Mouse (Mus musculus): ENCODE measurements around the gene 1700029F12Rik. TPM values are rescaled to one million over a fixed set of nuclear protein-coding genes. Genes with fewer than 3 reads are reported as not detected.

1700029F12Rik gene
- not detected in 2 replicates for polyA plus RNA-seq (2012)

DNA sequence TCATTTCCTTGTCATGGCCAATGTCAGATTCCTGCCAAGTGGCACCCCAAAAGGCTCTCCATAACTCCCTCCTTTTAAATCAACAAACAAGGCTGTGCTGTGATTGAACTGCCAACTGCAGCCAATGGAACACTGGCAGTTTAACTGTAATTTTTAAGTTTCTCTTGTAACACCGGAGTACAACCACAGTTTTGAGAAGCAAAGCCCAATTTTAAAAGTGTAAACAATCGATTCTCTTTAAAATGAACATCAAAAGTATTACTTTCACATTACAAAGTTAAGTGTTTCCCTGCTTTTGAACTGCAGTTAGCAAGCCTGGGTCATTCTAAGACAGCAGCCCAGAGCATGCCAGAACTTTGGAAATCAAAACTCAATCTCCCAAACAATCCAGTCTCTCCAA is at the start of gene 1700029F12Rik:
Gene 1700029F12Rik (minus strand): TSS at position 101 of the 400 bp plus-strand sequence.
- TF ChIP-seq GATA1 (IDR thresholded peaks at IDR 0.05; ENCODE audit: low read length): no peak

DNA sequence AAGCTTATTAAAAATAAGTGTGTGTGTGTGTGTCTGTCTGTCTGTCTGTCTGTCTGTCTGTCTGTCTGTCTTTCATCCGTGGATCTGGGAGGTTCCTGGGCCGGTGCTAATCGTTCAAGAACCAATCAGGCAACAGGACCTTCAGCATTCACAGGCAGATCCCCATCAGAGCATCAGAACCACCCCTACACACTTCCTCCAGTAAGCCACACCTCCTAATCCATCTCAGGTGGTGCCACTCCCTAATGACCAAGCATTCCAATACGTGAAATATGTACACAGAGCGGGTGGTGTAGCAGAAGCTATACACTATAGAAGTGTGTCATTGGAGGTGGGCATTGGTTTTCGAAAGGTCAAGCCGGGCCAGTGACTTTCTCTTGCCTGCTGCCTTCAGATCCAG is 48.3 kb upstream of the 1700029F12Rik start:
- TF ChIP-seq GATA1 (IDR thresholded peaks at IDR 0.05; ENCODE audit: low read length): no peak

DNA sequence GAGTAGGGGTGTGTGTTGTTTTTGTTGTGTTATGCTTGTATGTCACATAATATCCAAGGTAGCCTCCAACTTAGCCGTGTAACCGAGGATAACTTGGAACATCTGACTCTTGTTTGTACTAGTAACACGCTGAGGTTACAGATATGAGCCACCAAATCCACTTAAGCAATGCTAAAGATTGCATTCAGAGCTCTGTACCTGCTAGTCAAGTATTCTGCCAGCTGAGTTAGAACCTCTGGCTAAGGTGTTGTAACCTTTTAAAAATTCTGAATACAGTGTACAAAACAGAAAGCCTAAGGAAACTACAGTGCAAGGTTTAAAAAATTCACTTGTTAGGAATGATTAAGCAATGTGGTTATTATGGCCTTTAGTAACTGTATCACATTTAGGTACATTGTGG is 46.5 kb upstream of the 1700029F12Rik start:
- TF ChIP-seq GATA1 (IDR thresholded peaks at IDR 0.05; ENCODE audit: low read length): no peak

DNA sequence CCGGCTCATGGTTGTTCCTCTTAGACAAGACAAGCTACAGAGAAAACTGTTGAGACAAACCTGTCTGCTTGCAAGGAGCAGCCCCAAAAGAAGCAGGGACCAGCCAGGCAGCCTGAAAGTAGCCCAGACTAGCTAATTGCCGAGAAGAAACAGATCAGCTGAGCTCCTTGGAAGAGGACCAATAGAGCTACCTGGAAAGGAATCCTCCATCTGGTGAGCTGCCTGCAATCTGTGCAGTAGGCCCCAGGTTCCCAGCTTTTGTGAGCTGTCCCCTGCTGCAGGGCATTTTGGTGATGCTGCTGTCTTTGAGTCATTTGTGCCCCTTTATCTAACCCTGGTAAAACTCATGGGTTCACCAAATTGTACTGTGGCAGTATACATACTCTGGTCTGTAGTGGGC is 46.0 kb upstream of the 1700029F12Rik start:
- TF ChIP-seq GATA1 (IDR thresholded peaks at IDR 0.05; ENCODE audit: low read length): no peak

DNA sequence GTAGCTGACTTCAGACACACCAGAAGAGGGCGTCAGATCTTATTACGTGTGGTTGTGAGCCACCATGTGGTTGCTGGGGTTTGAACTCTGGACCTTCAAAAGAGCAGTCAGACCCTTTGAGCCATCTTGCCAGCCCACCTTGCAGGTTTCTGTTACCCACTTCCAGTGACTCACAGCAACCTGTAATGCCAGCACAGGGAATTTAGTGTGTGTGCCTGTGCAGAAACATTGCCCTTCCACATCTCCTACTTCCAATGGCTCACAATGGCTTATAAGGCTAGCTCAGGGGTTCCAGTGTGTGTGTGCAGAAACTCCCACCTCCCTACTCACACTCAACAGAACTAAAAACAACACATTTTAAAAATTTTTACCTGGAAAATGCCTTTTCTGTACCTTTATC is 43.4 kb upstream of the 1700029F12Rik start:
- TF ChIP-seq GATA1 (IDR thresholded peaks at IDR 0.05; ENCODE audit: low read length): no peak

DNA sequence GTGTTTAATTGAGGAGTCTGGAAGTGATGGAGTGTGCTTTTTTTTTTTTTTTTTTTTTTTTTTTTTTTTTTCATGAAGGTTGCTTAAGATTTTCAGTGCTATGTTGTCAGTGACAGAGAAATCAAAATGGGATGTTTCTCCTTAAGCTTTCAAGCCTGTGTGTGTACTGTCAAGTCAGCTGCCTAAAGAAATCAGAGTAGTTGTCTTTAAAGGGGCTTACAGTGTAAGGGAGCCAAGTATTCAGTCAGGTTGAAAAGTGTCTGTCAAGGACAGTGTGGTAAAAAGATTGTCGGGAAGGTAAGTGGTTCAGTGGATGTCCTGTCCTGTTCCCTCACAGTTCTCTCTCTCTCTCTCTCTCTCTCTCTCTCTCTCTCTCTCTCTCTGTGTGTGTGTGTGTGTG is 39.3 kb upstream of the 1700029F12Rik start:
- no peak for TF ChIP-seq GATA1 (IDR thresholded peaks at IDR 0.05; ENCODE audit: low read length)

DNA sequence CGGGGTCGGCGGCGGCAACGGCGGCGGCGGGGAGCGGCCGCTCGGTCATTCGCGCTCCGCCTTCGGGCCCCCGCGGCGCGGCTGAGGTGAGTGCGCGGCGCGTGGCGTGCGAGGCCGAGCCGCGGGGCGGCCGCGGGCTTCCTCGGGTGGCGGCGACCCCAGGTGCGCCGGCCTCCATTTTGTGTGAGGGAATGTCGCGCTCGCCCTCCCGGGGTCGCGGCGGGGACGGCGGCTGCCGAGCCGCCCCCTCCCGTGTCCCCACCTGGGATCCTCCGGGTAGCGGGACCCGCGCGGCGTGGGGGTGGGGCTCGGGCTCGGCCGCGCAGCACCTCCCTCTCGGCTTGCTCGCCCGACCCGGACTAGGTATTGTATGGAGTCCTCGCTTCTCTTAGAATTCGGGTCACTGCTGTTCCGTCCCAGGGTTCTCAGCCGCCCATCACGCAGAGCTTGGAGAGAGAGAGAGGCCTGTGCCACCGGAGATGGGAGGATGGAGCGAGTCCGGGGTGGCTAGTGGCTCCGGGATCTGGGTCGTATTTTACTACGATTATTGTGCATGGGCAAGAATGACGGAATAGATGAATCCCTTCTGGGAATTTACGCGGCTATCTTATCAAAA is 37.6 kb upstream of the 1700029F12Rik start:
- TF ChIP-seq GATA1 (IDR thresholded peaks at IDR 0.05; ENCODE audit: low read length): no peak

DNA sequence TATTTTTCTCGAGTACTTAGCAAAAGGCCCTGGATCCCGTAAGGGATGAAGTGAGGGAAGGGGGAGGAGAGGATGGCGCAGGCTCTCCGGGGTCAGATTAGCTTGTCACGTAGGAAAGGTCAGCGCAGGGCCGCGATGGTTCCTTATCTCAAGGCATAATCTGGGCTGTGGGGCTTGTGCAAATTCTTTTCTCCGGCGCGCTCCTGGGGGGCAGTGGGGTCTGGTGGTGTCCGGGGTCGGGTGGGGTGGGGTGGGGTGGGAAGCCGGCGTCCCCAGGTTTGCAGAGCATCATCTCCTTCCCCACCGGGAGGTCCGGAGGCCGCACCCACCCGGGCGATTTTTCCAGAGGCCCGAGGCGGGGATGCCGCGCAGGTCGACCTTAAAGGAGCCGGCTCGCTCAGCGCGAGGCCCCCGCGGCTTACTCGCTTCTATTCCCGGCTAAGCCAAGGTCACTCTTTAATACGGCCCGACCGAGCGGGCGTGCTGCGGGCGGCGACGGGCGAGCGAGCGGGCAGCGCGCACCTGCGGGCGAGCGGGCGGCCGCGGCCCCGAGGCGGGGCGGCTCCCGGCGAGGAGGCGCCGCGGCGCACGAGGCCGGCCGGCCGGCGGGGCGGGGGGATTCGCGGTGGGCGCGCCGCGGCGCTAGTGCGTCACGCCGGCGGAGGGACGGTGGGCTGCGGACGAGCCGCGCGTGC is 36.9 kb upstream of the 1700029F12Rik start:
- TF ChIP-seq GATA1 (IDR thresholded peaks at IDR 0.05; ENCODE audit: low read length): no peak

DNA sequence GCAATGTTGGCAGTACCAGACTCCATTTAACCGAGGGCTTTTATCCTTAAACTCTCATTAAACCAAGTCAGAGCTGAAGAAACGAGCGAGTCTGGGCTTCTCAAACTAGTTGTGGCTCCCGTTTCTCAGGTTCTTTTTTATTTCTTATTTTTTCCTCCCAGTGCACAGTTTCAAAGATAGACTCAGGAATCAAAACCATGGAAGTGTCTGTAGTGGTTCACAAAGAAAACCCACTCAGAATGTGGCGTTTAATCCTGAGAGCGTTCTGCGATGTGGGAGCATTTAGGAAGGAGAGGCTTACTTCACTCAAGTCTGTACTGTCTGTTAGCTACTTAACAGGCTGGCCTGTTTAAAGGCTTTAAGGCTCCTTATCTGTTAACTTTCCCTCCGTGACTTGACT is 34.0 kb upstream of the 1700029F12Rik start:
- TF ChIP-seq GATA1 (IDR thresholded peaks at IDR 0.05; ENCODE audit: low read length): no peak

DNA sequence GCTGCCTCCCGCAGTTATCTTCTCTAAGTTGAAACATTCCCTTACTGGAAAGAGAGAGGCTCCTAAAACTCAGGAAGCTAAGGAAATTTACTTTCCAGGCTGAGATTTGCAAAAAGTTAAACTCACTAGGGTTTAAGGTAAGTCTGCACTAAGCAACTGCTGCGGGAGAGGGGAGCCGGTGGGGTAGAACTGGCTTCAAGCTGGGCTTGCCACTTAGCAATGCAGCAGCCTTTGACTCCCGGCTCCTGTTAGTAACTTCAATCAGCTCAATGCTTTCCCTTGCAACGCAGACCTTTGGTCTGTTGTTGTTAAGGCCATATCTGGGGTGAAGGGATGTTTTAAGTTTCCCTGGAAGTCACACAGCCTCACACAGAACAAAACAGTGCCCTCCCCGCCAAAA is 33.5 kb upstream of the 1700029F12Rik start:
- no peak for TF ChIP-seq GATA1 (IDR thresholded peaks at IDR 0.05; ENCODE audit: low read length)

DNA sequence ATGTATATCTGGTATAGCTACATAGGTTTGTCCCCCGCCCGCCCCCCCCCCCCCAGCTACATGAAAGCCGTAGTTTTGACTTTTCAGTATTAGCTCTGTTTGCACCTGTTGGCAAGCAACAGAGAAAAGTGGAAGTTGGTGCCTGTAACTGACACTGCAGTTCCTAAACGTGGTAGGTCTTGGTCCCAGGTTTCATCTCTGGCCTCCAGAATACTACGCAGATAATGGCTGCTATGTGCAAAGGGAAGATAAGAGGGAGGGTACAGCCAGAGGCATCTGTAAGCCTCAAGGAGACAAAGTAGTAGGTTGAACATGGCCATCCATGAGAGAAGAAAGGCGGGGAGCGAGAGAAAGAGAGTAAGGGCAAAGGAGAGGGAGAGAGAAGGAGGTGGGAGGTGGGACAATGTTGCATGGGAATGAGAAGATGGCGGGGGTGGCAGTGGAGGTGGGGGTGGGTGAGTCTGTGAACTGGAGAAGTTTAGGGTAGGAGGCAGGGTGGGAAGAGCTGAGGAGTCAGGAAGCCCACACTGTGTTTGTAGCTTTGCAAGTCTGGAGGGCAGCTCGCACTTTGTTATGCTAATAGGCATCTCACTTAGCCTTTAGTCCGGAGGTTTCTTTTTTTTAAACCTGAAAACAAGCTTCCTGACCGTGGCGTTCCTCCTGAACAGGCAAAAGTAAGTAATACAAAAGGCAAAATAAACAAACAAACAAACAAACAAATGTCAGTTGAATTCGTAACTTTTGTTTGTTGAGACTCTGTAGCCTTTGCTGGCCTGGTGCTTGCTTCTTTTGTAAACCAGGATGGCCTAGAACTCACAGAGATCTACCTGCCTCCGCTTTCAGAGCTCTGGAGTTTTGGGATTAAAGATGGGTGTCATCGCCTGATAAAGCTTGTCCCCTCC is 32.7 kb upstream of the 1700029F12Rik start, which contains the start of gene Fam169a:
Gene Fam169a (plus strand): TSS at position 638 of the 902 bp plus-strand sequence.
- TF ChIP-seq GATA1 (IDR thresholded peaks at IDR 0.05; ENCODE audit: low read length): no peak

DNA sequence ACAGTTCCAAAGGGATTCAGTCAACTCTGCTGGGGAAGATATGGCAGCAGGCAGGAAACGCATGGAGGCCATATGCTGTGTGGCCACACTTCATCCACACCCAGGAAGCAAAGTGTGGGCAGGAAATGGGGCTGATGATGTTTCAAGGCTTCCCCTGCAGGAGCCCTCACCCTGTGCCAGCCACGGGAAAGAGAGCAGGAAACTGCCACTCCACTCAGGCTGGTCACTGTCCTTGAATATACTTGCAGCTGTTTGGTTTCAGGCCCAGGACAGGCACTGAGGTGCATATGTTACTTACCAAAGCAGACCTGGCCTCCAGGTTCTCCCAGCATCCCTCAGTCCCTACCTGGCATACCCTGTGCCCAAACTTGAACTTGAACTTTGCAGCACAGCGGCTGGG is 30.3 kb upstream of the 1700029F12Rik start:
- no peak for TF ChIP-seq GATA1 (IDR thresholded peaks at IDR 0.05; ENCODE audit: low read length)

DNA sequence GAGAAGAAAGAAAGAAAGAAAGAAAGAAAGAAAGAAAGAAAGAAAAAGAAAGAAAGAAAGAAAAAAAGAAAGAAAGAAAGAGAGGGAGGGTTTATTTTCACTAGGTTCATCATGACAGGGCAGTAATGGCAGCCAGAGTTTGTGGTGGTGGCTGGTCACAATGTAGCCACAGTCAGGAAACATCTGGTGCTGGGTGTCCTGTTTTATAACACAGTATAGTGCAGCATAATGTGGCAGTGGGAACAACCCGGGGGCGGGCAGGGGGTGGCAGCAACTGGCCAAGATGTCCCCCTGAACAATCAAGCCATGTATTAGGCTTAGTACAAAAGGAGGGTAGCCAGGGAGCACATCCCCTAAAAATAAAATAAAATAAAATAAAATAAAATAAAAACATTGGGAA is 29.3 kb upstream of the 1700029F12Rik start:
- no peak for TF ChIP-seq GATA1 (IDR thresholded peaks at IDR 0.05; ENCODE audit: low read length)

DNA sequence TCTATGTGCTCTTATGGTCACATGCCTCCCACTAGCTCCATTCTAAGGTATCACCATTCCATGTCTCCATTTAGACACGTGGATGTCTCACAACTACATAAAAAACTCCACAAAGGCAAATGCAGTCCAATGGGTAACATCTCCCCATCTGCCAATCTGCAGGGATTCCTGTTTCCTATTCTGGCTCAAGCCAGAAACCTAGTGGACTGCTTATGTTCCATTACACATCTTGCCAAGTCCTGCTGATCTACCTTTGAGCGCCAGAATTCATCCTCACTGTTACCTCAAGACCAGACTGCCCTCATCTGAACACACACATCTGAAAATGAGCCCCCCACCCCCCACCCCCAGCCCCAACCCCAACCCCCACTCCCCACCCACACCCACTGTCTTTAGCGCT is 28.0 kb upstream of the 1700029F12Rik start:
- no peak for TF ChIP-seq GATA1 (IDR thresholded peaks at IDR 0.05; ENCODE audit: low read length)

DNA sequence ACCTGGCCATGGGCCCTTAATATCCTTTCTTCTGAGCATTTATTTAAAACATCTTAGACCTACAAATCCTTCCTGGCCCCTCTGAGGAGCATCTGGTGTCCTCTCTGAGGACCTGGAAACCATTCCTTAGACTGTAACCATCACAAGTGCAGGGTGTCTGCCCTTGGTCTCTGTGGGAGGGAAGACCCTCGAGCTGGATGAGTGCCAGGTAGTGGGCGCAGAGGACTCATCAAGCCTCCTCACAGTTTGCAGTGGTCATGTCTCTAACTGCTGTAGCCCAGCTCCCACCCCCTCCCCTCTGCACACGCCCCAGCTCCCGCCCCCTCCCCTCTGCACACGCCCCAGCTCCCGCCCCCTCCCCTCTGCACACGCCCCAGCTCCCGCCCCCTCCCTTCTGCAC is 26.2 kb upstream of the 1700029F12Rik start:
- no peak for TF ChIP-seq GATA1 (IDR thresholded peaks at IDR 0.05; ENCODE audit: low read length)

DNA sequence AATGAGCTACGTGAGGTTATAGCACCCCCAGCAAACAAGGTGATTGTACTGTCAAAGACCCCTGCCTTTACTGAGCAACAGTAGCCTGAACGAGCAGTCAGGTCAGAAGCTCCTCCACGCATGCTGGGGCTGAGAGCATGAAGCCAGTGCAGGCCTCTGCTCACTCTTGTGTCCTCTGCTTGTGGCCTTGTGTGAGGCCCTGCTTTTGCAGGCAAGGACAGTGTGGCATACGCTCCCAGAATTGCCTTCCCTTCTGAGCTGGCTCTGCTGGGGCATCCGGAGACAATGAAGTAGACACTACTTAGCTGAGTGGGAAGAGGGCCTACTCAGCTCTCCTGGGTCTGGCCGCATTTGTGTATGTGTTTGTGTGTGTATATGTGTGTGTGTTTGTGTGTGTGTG is 25.6 kb upstream of the 1700029F12Rik start:
- no peak for TF ChIP-seq GATA1 (IDR thresholded peaks at IDR 0.05; ENCODE audit: low read length)

Measured in G1E-ER4 (cell line).